In the genomic region with DNA sequence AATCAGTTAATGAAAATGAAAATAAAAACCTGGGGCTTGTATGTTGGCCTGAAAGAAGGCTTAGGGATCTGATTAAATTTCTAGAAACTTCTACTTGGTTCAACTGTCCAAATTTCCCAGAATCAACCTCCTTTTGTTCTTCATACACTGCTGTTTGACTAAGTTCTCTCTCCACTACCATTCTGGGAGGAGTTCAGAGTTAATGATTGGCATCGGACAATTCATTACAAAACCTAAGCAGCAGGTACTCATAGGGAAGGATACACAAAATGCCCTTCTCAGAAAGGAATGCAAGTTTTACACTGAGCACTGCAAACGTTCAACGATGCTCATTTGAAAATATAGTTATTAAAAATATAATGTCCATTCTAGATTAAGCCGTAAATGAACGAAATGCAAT, we compare ENCODE assay signal across 27 mouse cellular contexts.
"Had no signal": no experiment of that assay in that cellular context is flagged by ENCODE, and none has a peak within 500 bp of the region (broad histone marks: within the 10 kb centered on the region; RNA-seq: fewer than 3 reads in every experiment).

No protein-coding gene starts in this region.

- H3K9me3 ChIP-seq: embryonic facial prominence, embryonic 10.5 days; embryonic facial prominence, embryonic 12.5 days; embryonic facial prominence, embryonic 13.5 days; embryonic facial prominence, embryonic 15.5 days; forebrain, embryonic 10.5 days; forebrain, embryonic 12.5 days; forebrain, embryonic 13.5 days; forebrain, embryonic 15.5 days had no signal

- H3K4me2 ChIP-seq: embryonic facial prominence, embryonic 12.5 days; embryonic facial prominence, embryonic 13.5 days; embryonic facial prominence, embryonic 15.5 days; forebrain, embryonic 12.5 days; forebrain, embryonic 13.5 days; forebrain, embryonic 15.5 days had no signal

- H3K36me3 ChIP-seq: embryonic facial prominence, embryonic 15.5 days; forebrain, embryonic 12.5 days had no signal

- H3K4me1 ChIP-seq: embryonic facial prominence, embryonic 12.5 days; forebrain, embryonic 10.5 days; forebrain, embryonic 12.5 days; forebrain, embryonic 13.5 days; forebrain, embryonic 15.5 days had no signal

- H3K27ac ChIP-seq: embryonic facial prominence, embryonic 10.5 days; embryonic facial prominence, embryonic 12.5 days; embryonic facial prominence, embryonic 13.5 days; embryonic facial prominence, embryonic 15.5 days; forebrain, embryonic 10.5 days; forebrain, embryonic 12.5 days; forebrain, embryonic 13.5 days; forebrain, embryonic 15.5 days; gastrocnemius, adult 2 months had no signal

- H3K27me3 ChIP-seq: embryonic facial prominence, embryonic 12.5 days; embryonic facial prominence, embryonic 13.5 days; embryonic facial prominence, embryonic 15.5 days; forebrain, embryonic 12.5 days; forebrain, embryonic 13.5 days; forebrain, embryonic 15.5 days had no signal

- ATAC-seq: forebrain, embryonic 13.5 days; forebrain, embryonic 14.5 days; forebrain, embryonic 15.5 days; forebrain, embryonic 16.5 days; forebrain, postnatal 0 days had no signal

- DNase-seq: cerebellum, adult 18-20 months; cerebellum, adult 2 months; cerebellum, adult 8-10 months; cerebellum, adult 9-10 months; cerebellum, adult 9-11 months; cerebellum, postnatal 10 days; cerebellum, postnatal 14 days; cerebellum, postnatal 25 days; cerebellum, postnatal 36 days; embryo, embryonic 11 days; forebrain, postnatal 0 days; gastrocnemius, adult 2 months; gastrocnemius, postnatal 10 days; gastrocnemius, postnatal 14 days; gastrocnemius, postnatal 25 days; gastrocnemius, postnatal 36 days had no signal

- H3K4me3 ChIP-seq: embryonic facial prominence, embryonic 10.5 days; embryonic facial prominence, embryonic 12.5 days; embryonic facial prominence, embryonic 13.5 days; embryonic facial prominence, embryonic 15.5 days; erythroblast, embryonic 14.5 days; forebrain, embryonic 10.5 days; forebrain, embryonic 12.5 days; forebrain, embryonic 13.5 days; forebrain, embryonic 15.5 days; gastrocnemius, adult 2 months had no signal

- H3K9ac ChIP-seq: embryonic facial prominence, embryonic 12.5 days; embryonic facial prominence, embryonic 13.5 days; embryonic facial prominence, embryonic 15.5 days; forebrain, embryonic 12.5 days; forebrain, embryonic 13.5 days; forebrain, embryonic 15.5 days; forebrain, postnatal 0 days had no signal
